Mouse (Mus musculus) liver, embryonic 16.5 days (tissue): ENCODE results near the gene Ipcef1. TPM values are rescaled to one million over a fixed set of nuclear protein-coding genes. Genes with fewer than 3 reads are reported as not detected.
"Not testable (repeated sequence)": the region's sequence is repeated elsewhere in the genome, so short reads cannot be mapped to it uniquely, and the experiment has no call there.

Experiments
- ATAC-seq: fragments of 200-750 bp; cut with Nextera tagmentation; 2 replicates; pipeline ENCODE4 v1.8.0; 2017; ENCODE audit warnings: low read depth, mild to moderate bottlenecking, moderate number of reproducible peaks, moderate library complexity
- H3K27ac ChIP-seq: fragments of 300-500 bp; sonication (generic); 2 replicates; pipeline ENCODE4 v1.5.1; 2014; ENCODE audit warnings: mild to moderate bottlenecking, low read length
- H3K27me3 ChIP-seq: fragments of 300-500 bp; sonication (generic); 2 replicates; pipeline ENCODE4 v1.6.1; 2014; ENCODE audit warnings: low read depth, low read length, mixed read lengths; ENCODE audit not compliant: control insufficient read depth, insufficient read depth
- H3K36me3 ChIP-seq: fragments of 300-500 bp; sonication (generic); 2 replicates; pipeline ENCODE4 v1.6.1; 2014; ENCODE audit warnings: mild to moderate bottlenecking; ENCODE audit not compliant: control insufficient read depth, insufficient read depth
- H3K4me1 ChIP-seq: fragments of 300-500 bp; sonication (generic); 2 replicates; pipeline ENCODE4 v1.6.1; 2014; ENCODE audit warnings: low read depth, low read length, mixed read lengths; ENCODE audit not compliant: control insufficient read depth
- H3K4me2 ChIP-seq: fragments of 300-500 bp; sonication (generic); 2 replicates; pipeline ENCODE4 v1.6.1; 2014; ENCODE audit warnings: low read depth, low read length, mixed read lengths
- H3K4me3 ChIP-seq: fragments of 300-500 bp; sonication (generic); 2 replicates; pipeline ENCODE4 v1.5.1; 2014; ENCODE audit warnings: low read depth, mild to moderate bottlenecking, low read length
- H3K9ac ChIP-seq: fragments of 300-500 bp; sonication (generic); 2 replicates; pipeline ENCODE4 v1.6.1; 2014; ENCODE audit warnings: low read depth, low read length
- H3K9me3 ChIP-seq: fragments of 300-500 bp; sonication (generic); replicated peaks from 2 replicates; pipeline ENCODE4 v1.6.1; 2016; ENCODE audit warnings: low read length; ENCODE audit not compliant: control insufficient read depth
- WGBS: fragments of 180-500 bp; shearing (Covaris S2); extraction: QIAGEN DNeasy Blood & Tissue Kit; methylation state at CpG from one replicate; pipeline ENCODE4 v1.1.7; 2014; ENCODE audit not compliant: insufficient replicate concordance; 5-methylcytosine and 5-hydroxymethylcytosine counted together
- polyA plus RNA-seq: library from polyadenylated mRNA; unstranded; fragments of >200 nt; fragmentation: Nextera tagmentation; extraction: Ambion mirVana; gene quantifications from 2 replicates; pipeline ENCODE4 v1.2.1, GENCODE M21; 2015

The Ipcef1 gene
- polyA plus RNA-seq, 1 experiment from 2014 or later = 0.97 TPM

GRCm38 (mm10) chr10:7015199-7015598 is 37.1 kb downstream of the Ipcef1 start:
- Histone ChIP-seq H3K36me3 (no peaks in the 10 kb centered on the region), H3K4me3 (no peak overlapping the region), H3K4me2 (no peak overlapping the region), H3K9me3 (no peaks in the 10 kb centered on the region), H3K27me3 (no peaks in the 10 kb centered on the region), H3K4me1 (no peaks in the 10 kb centered on the region), H3K27ac (no peak overlapping the region), H3K9ac (no peak overlapping the region)
- WGBS = 18% methylated on average over 1 of the region's 1 CpGs
- no peak for ATAC-seq

GRCm38 (mm10) chr10:7010543-7010942 is 41.7 kb downstream of the Ipcef1 start:
- 55% methylated on average over 8 of the region's 8 CpGs for WGBS
- Histone ChIP-seq H3K9me3 (no peaks in the 10 kb centered on the region), H3K36me3 (no peaks in the 10 kb centered on the region), H3K4me3 (no peak overlapping the region), H3K4me2 (no peak overlapping the region), H3K4me1 (no peaks in the 10 kb centered on the region), H3K27me3 (no peaks in the 10 kb centered on the region), H3K27ac (no peak overlapping the region), H3K9ac (no peak overlapping the region)
- ATAC-seq = no peak

- Histone ChIP-seq H3K4me3 (no peak overlapping the region), H3K9ac (no peak overlapping the region), H3K4me2 (no peak overlapping the region), H3K4me1 (no peaks in the 10 kb centered on the region), H3K9me3 (no peaks in the 10 kb centered on the region), H3K36me3 (no peaks in the 10 kb centered on the region), H3K27ac (no peak overlapping the region), H3K27me3 (no peaks in the 10 kb centered on the region)
- ATAC-seq = no peak
- 41% methylated on average over 5 of the region's 5 CpGs for WGBS
Measured at GRCm38 (mm10) chr10:7004980-7005538, 47.2 kb downstream of the Ipcef1 start.

GRCm38 (mm10) chr10:7003898-7004297 is 48.4 kb downstream of the Ipcef1 start:
- H3K9ac ChIP-seq, H3K36me3 ChIP-seq, H3K4me2 ChIP-seq, H3K27ac ChIP-seq, H3K9me3 ChIP-seq, H3K4me1 ChIP-seq, ATAC-seq, H3K27me3 ChIP-seq, H3K4me3 ChIP-seq: not testable (repeated sequence)

- Histone ChIP-seq H3K4me1 (no peaks in the 10 kb centered on the region), H3K27ac (no peak overlapping the region), H3K9ac (no peak overlapping the region), H3K4me2 (no peak overlapping the region), H3K36me3 (no peaks in the 10 kb centered on the region), H3K27me3 (no peaks in the 10 kb centered on the region), H3K9me3 (no peaks in the 10 kb centered on the region), H3K4me3 (no peak overlapping the region)
- ATAC-seq = no peak
- WGBS = 52% methylated on average over 3 of the region's 3 CpGs
Measured at GRCm38 (mm10) chr10:6999355-6999754, 52.9 kb downstream of the Ipcef1 start.

- no peaks in the 10 kb centered on the region for H3K9me3 ChIP-seq
- H3K4me2 ChIP-seq = no peak overlapping the region
- no peak for ATAC-seq
- H3K4me3 ChIP-seq = no peak overlapping the region
- H3K9ac ChIP-seq = no peak overlapping the region
- no peak overlapping the region for H3K27ac ChIP-seq
- no peaks in the 10 kb centered on the region for H3K36me3 ChIP-seq
- H3K27me3 ChIP-seq = no peaks in the 10 kb centered on the region
- WGBS = 54% methylated on average over 4 of the region's 4 CpGs
- H3K4me1 ChIP-seq = no peaks in the 10 kb centered on the region
Measured at GRCm38 (mm10) chr10:6998576-6999250, 53.6 kb downstream of the Ipcef1 start.

- Histone ChIP-seq H3K27ac (no peak overlapping the region), H3K9me3 (no peaks in the 10 kb centered on the region), H3K4me3 (no peak overlapping the region), H3K27me3 (no peaks in the 10 kb centered on the region), H3K4me2 (no peak overlapping the region), H3K36me3 (no peaks in the 10 kb centered on the region), H3K9ac (no peak overlapping the region), H3K4me1 (no peaks in the 10 kb centered on the region)
- ATAC-seq = no peak
- whole genome bisulfite sequencing = 46% methylated on average over 3 of the region's 3 CpGs
Measured at GRCm38 (mm10) chr10:6996895-6997294, 55.4 kb downstream of the Ipcef1 start.

- no peak overlapping the region for H3K9ac ChIP-seq
- H3K4me2 ChIP-seq = no peak overlapping the region
- H3K27ac ChIP-seq = no peak overlapping the region
- no peaks in the 10 kb centered on the region for H3K36me3 ChIP-seq
- no peak overlapping the region for H3K4me3 ChIP-seq
- WGBS = 21% methylated on average over 1 of the region's 1 CpGs
- H3K27me3 ChIP-seq = no peaks in the 10 kb centered on the region
- H3K4me1 ChIP-seq = no peaks in the 10 kb centered on the region
- no peak for ATAC-seq
- no peaks in the 10 kb centered on the region for H3K9me3 ChIP-seq
Measured at GRCm38 (mm10) chr10:6988555-6988954, 63.7 kb downstream of the Ipcef1 start.

GRCm38 (mm10) chr10:6987399-6988098 is 64.7 kb downstream of the Ipcef1 start:
- H3K9ac ChIP-seq = no peak overlapping the region
- no peak for ATAC-seq
- H3K27me3 ChIP-seq = no peaks in the 10 kb centered on the region
- H3K4me3 ChIP-seq = no peak overlapping the region
- H3K36me3 ChIP-seq = no peaks in the 10 kb centered on the region
- WGBS = 41% methylated on average over 4 of the region's 4 CpGs
- no peaks in the 10 kb centered on the region for H3K4me1 ChIP-seq
- H3K9me3 ChIP-seq = no peaks in the 10 kb centered on the region
- no peak overlapping the region for H3K4me2 ChIP-seq
- H3K27ac ChIP-seq = no peak overlapping the region
